Mouse (Mus musculus): ENCODE measurements at regions not wholly inside any gene's neighbourhood (a gene's known extent, or its start where the extent isn't known, plus 50 kb on each side); places are given as distances from the start of the nearest gene placed in this dataset.

- DNase-seq (ENCODE audit: low spot score), result no peak
Observed at GRCm38 (mm10) chr16:85743022-85743421, 59.9 kb downstream of the Adamts1 start.

- DNase-seq (ENCODE audit: low spot score), result no peak
Observed at GRCm38 (mm10) chr16:85738606-85739195, 64.2 kb downstream of the Adamts1 start.

GRCm38 (mm10) chr16:85728026-85728425 is 74.9 kb downstream of the Adamts1 start:
- DNase-seq (ENCODE audit: low spot score), result no peak

GRCm38 (mm10) chr16:85721968-85722367 is 80.9 kb downstream of the Adamts1 start:
- DNase-seq (ENCODE audit: low spot score), result no peak

- DNase-seq (ENCODE audit: low spot score), result no peak
Observed at GRCm38 (mm10) chr16:85712291-85712690, 90.6 kb downstream of the Adamts1 start.

GRCm38 (mm10) chr16:85704254-85705020 is 98.5 kb downstream of the Adamts1 start:
- no peak for DNase-seq (ENCODE audit: low spot score)

GRCm38 (mm10) chr16:85702889-85703480 is 99.9 kb downstream of the Adamts1 start:
- DNase-seq (ENCODE audit: low spot score), result no peak

- DNase-seq (ENCODE audit: low spot score), result no peak
Observed at GRCm38 (mm10) chr16:85699329-85699728, 103.6 kb downstream of the Adamts1 start.

GRCm38 (mm10) chr16:85682721-85683120 is 120.2 kb downstream of the Adamts1 start:
- no peak for DNase-seq (ENCODE audit: low spot score)

GRCm38 (mm10) chr16:85680351-85680750 is 122.6 kb downstream of the Adamts1 start:
- no peak for DNase-seq (ENCODE audit: low spot score)

- DNase-seq (ENCODE audit: low spot score), result no peak
Observed at GRCm38 (mm10) chr16:85678781-85679180, 124.1 kb downstream of the Adamts1 start.

- DNase-seq (ENCODE audit: low spot score), result no peak
Observed at GRCm38 (mm10) chr16:85678228-85678627, 124.7 kb downstream of the Adamts1 start.

- DNase-seq (ENCODE audit: low spot score), result peak; percentile 5
Observed at GRCm38 (mm10) chr16:85677027-85677426, 123.8 kb upstream of the Cyyr1 start.

- no peak for DNase-seq (ENCODE audit: low spot score)
Observed at GRCm38 (mm10) chr16:85668767-85669166, 115.6 kb upstream of the Cyyr1 start.

GRCm38 (mm10) chr16:85667790-85668189 is 114.6 kb upstream of the Cyyr1 start:
- no peak for DNase-seq (ENCODE audit: low spot score)

- no peak for DNase-seq (ENCODE audit: low spot score)
Observed at GRCm38 (mm10) chr16:85649516-85649915, 96.3 kb upstream of the Cyyr1 start.

- no peak for DNase-seq (ENCODE audit: low spot score)
Observed at GRCm38 (mm10) chr16:85640992-85641391, 87.8 kb upstream of the Cyyr1 start.

GRCm38 (mm10) chr16:85637079-85637478 is 83.9 kb upstream of the Cyyr1 start:
- DNase-seq (ENCODE audit: low spot score), result no peak

GRCm38 (mm10) chr16:85629738-85630137 is 76.5 kb upstream of the Cyyr1 start:
- DNase-seq (ENCODE audit: low spot score), result no peak

GRCm38 (mm10) chr16:85624505-85624904 is 71.3 kb upstream of the Cyyr1 start:
- DNase-seq (ENCODE audit: low spot score), result no peak

GRCm38 (mm10) chr16:85604089-85604488 is 50.9 kb upstream of the Cyyr1 start:
- DNase-seq (ENCODE audit: low spot score), result no peak
